Comparison of ENCODE assay signal across 11 mouse cellular contexts in the genomic region with DNA sequence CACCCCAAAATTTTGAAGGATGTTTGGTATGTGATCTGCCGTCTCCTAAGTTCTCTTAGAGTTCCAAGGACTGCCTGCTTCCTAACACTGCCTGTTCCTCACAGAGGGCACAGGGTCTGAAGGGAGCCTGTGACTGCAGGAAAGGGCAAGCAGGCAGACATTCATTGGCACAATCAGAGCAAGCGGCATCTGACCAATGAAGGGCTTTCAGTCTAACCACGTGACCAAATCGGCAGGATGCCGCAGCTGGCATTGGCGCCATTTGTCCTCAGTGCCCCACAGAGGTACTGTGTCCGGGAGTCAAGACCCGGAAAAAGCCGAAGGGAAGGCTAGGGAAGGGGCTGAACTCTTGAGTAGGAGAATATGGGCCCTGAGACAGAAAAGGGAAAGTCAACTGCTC. TPM values are rescaled to one million over a fixed set of nuclear protein-coding genes. Genes with fewer than 3 reads are reported as not detected.
DNase-seq lines count a peak whose midpoint lies in the region; ATAC-seq and TF ChIP-seq lines count a peak whose summit lies in the region.
"Had no signal": no experiment of that assay in that cellular context is flagged by ENCODE, and none has a peak within 500 bp of the region (broad histone marks: within the 10 kb centered on the region; RNA-seq: fewer than 3 reads in every experiment).

No protein-coding gene starts in this region.

- H3K4me2 ChIP-seq in liver, embryonic 12.5 days, result no peak overlapping the region
- peak overlapping the region; percentile 23; the same call in 1 of the 2 replicates for H3K4me2 ChIP-seq in forebrain, embryonic 14.5 days (ENCODE audit: low read length)
- H3K4me2 ChIP-seq in midbrain, embryonic 13.5 days (replicated peaks), result peak overlapping the region; percentile 24

- H3K4me3 ChIP-seq in liver, adult 2 months (ENCODE audit: insufficient read depth, low read depth, low read length), result no peak overlapping the region
- H3K4me3 ChIP-seq in liver, embryonic 12.5 days, result no peak overlapping the region
- H3K4me3 ChIP-seq in forebrain, embryonic 14.5 days (ENCODE audit: low read depth, low read length), result no peak overlapping the region
- H3K4me3 ChIP-seq in midbrain, embryonic 13.5 days (replicated peaks), result no peak overlapping the region
- H3K4me3 ChIP-seq in kidney, adult 2 months (ENCODE audit: insufficient read depth, low read depth, low read length), result no peak overlapping the region

- H3K79me2 ChIP-seq in liver, adult 2 months (ENCODE audit: control insufficient read depth, insufficient read depth, low read length), result no peaks in the 10 kb centered on the region

- peak; percentile 15 for DNase-seq in liver, adult 2 months (ENCODE audit: extremely low read depth, low read depth, low spot score)
- DNase-seq in cerebellum, postnatal 14 days, result peak; percentile 58 to 68
- DNase-seq in forebrain, embryonic 14.5 days (ENCODE audit: low spot score), result peak; percentile 46
- no peak for DNase-seq in urinary bladder, postnatal 25 days (ENCODE audit: low spot score)
- no peak for DNase-seq in kidney, adult 2 months
- DNase-seq in frontal cortex, postnatal 25 days (ENCODE audit: low spot score in 2 of 2), result no peak

- H3K4me1 ChIP-seq in liver, adult 2 months (ENCODE audit: control insufficient read depth, insufficient read depth, low read length), result peaks cover 3% of the 10 kb centered on the region
- H3K4me1 ChIP-seq in liver, embryonic 12.5 days, result peaks cover 29% of the 10 kb centered on the region
- no peaks in the 10 kb centered on the region for H3K4me1 ChIP-seq in forebrain, embryonic 14.5 days (ENCODE audit: control insufficient read depth, insufficient read depth, low read length)
- H3K4me1 ChIP-seq in midbrain, embryonic 13.5 days (replicated peaks), result peaks cover 13% of the 10 kb centered on the region
- no peaks in the 10 kb centered on the region for H3K4me1 ChIP-seq in kidney, adult 2 months (ENCODE audit: control insufficient read depth, insufficient read depth, low read length)

- no peak for ATAC-seq in liver, embryonic 12.5 days
- ATAC-seq in forebrain, embryonic 14.5 days, result peak; percentile 33
- ATAC-seq in midbrain, embryonic 13.5 days, result peak; percentile 51

- no peak for TF ChIP-seq CTCF in liver, adult 2 months (IDR thresholded peaks at IDR 0.05; ENCODE audit: low read depth, low read length)
- TF ChIP-seq CTCF in kidney, adult 2 months (conservative IDR thresholded peaks at IDR 0.05; ENCODE audit: insufficient read depth, insufficient read length, low read depth, low read length), result no peak

- H3K9me3 ChIP-seq in liver, embryonic 12.5 days (replicated peaks), result no peaks in the 10 kb centered on the region
- H3K9me3 ChIP-seq in forebrain, embryonic 14.5 days (replicated peaks; ENCODE audit: control insufficient read depth, low read length), result no peaks in the 10 kb centered on the region
- H3K9me3 ChIP-seq in midbrain, embryonic 13.5 days, result no peaks in the 10 kb centered on the region

- WGBS in liver, adult 2 months, result 74% methylated on average over 9 of the region's 9 CpGs
- WGBS in liver, embryonic 12.5 days (ENCODE audit: insufficient replicate concordance), result 49% methylated on average over 9 of the region's 9 CpGs
- 67% methylated on average over 9 of the region's 9 CpGs for WGBS in forebrain, embryonic 14.5 days
- WGBS in midbrain, embryonic 13.5 days, result 70% methylated on average over 9 of the region's 9 CpGs
- WGBS in kidney, adult 2 months, result 70% methylated on average over 9 of the region's 9 CpGs

- no peak overlapping the region for H3K9ac ChIP-seq in liver, adult 2 months (ENCODE audit: low read depth, low read length)
- no peak overlapping the region for H3K9ac ChIP-seq in liver, embryonic 12.5 days
- no peak overlapping the region for H3K9ac ChIP-seq in forebrain, embryonic 14.5 days (ENCODE audit: low read length)
- no peak overlapping the region for H3K9ac ChIP-seq in midbrain, embryonic 13.5 days (replicated peaks)

- H3K27me3 ChIP-seq in liver, adult 2 months (ENCODE audit: control insufficient read depth, insufficient read depth, low read length), result no peaks in the 10 kb centered on the region
- peaks cover 9% of the 10 kb centered on the region; the same call in 1 of the 2 replicates for H3K27me3 ChIP-seq in liver, embryonic 12.5 days (replicated peaks)
- H3K27me3 ChIP-seq in forebrain, embryonic 14.5 days (replicated peaks; ENCODE audit: control insufficient read depth, insufficient read depth, low read length), result no peaks in the 10 kb centered on the region
- no peaks in the 10 kb centered on the region for H3K27me3 ChIP-seq in midbrain, embryonic 13.5 days
- H3K27me3 ChIP-seq in kidney, adult 2 months (replicated peaks; ENCODE audit: control insufficient read depth, insufficient read depth, low read length), result no peaks in the 10 kb centered on the region

- no peaks in the 10 kb centered on the region for H3K36me3 ChIP-seq in liver, adult 2 months (ENCODE audit: control insufficient read depth, insufficient read depth, low read length)
- H3K36me3 ChIP-seq in liver, embryonic 12.5 days, result no peaks in the 10 kb centered on the region
- no peaks in the 10 kb centered on the region for H3K36me3 ChIP-seq in forebrain, embryonic 14.5 days (ENCODE audit: control insufficient read depth, insufficient read depth, low read length)
- no peaks in the 10 kb centered on the region for H3K36me3 ChIP-seq in midbrain, embryonic 13.5 days
- no peaks in the 10 kb centered on the region for H3K36me3 ChIP-seq in kidney, adult 2 months (ENCODE audit: control insufficient read depth, insufficient read depth, low read length)

- H3K27ac ChIP-seq in liver, adult 2 months (replicated peaks; ENCODE audit: insufficient read depth, low read depth, low read length), result no peak overlapping the region
- H3K27ac ChIP-seq in liver, embryonic 12.5 days, result no peak overlapping the region
- no peak overlapping the region for H3K27ac ChIP-seq in forebrain, embryonic 14.5 days (ENCODE audit: low read depth, low read length)
- H3K27ac ChIP-seq in midbrain, embryonic 13.5 days, result no peak overlapping the region
- H3K27ac ChIP-seq in kidney, adult 2 months (ENCODE audit: insufficient read depth, low read depth, low read length), result no peak overlapping the region

- no peak for TF ChIP-seq POLR2A in liver, adult 2 months (IDR thresholded peaks at IDR 0.05; ENCODE audit: extremely low read depth, insufficient read depth, low read length)
- no peak for TF ChIP-seq POLR2A in kidney, adult 2 months (IDR thresholded peaks at IDR 0.05; ENCODE audit: low read depth, low read length)

RNA-seq across cellular contexts. Expression of gene Mybphl, which starts 2.5 kb away (rescaled TPM):
- total RNA-seq in liver, adult 2 months (2014; rRNA removed), result not detected in 2 replicates
- not detected in 2 replicates for polyA plus RNA-seq in liver, adult 2 months (2012; rRNA removed)
- 0.19 TPM in 1 of 2 replicates, not detected in the other for polyA plus RNA-seq in liver, embryonic 12.5 days (2016; fragmentation: Nextera tagmentation; extraction: Ambion mirVana)
- not detected in 2 replicates for polyA plus RNA-seq in forebrain, embryonic 14.5 days (2014; fragmentation: Nextera tagmentation; extraction: Ambion mirVana)
- polyA plus RNA-seq in midbrain, embryonic 13.5 days (2015; fragmentation: Nextera tagmentation; extraction: Ambion mirVana), result not detected in 2 replicates
- 0.06 TPM in 1 of 2 replicates, not detected in the other for polyA plus RNA-seq in kidney, adult 2 months (2012; rRNA removed)
- total RNA-seq: common myeloid progenitor, adult 5-6 weeks had no signal
- polyA plus RNA-seq: gonadal fat pad, adult 2 months; limb, embryonic 14.5 days had no signal

RNA-seq across cellular contexts. Expression of gene Psrc1, which starts 16.5 kb away (rescaled TPM):
- 0.40 TPM in 1 of 2 replicates, not detected in the other for total RNA-seq in liver, adult 2 months (2014; rRNA removed)
- polyA plus RNA-seq in liver, adult 2 months (2012; rRNA removed), result 0.26 and 0.37 TPM in 2 replicates
- 20.2 and 21.2 TPM in 2 replicates for polyA plus RNA-seq in liver, embryonic 12.5 days (2016; fragmentation: Nextera tagmentation; extraction: Ambion mirVana)
- polyA plus RNA-seq in forebrain, embryonic 14.5 days (2014; fragmentation: Nextera tagmentation; extraction: Ambion mirVana), result 32.6 and 42.0 TPM in 2 replicates
- polyA plus RNA-seq in midbrain, embryonic 13.5 days (2015; fragmentation: Nextera tagmentation; extraction: Ambion mirVana), result 23.7 and 25.4 TPM in 2 replicates
- 1.6 and 1.7 TPM in 2 replicates for polyA plus RNA-seq in kidney, adult 2 months (2012; rRNA removed)

RNA-seq across cellular contexts. Expression of gene Celsr2, which starts 48.2 kb away (rescaled TPM):
- total RNA-seq in liver, adult 2 months (2014; rRNA removed), result 0.18 and 0.47 TPM in 2 replicates
- 0.60 and 0.61 TPM in 2 replicates for polyA plus RNA-seq in liver, adult 2 months (2012; rRNA removed)
- polyA plus RNA-seq in liver, embryonic 12.5 days (2016; fragmentation: Nextera tagmentation; extraction: Ambion mirVana), result 0.49 and 0.93 TPM in 2 replicates
- polyA plus RNA-seq in forebrain, embryonic 14.5 days (2014; fragmentation: Nextera tagmentation; extraction: Ambion mirVana), result 38.4 and 39.9 TPM in 2 replicates
- 56.5 and 65.5 TPM in 2 replicates for polyA plus RNA-seq in midbrain, embryonic 13.5 days (2015; fragmentation: Nextera tagmentation; extraction: Ambion mirVana)
- polyA plus RNA-seq in kidney, adult 2 months (2012; rRNA removed), result 60.5 and 67.4 TPM in 2 replicates

Comparison
In these comparisons a context has a peak if more than half of its experiments do, and no peak if none do; other contexts are left out.
1. DNase-seq: peak in liver, adult 2 months (single experiment), cerebellum, postnatal 14 days (2 of 2) and forebrain, embryonic 14.5 days (single experiment); none in urinary bladder, postnatal 25 days (single experiment), kidney, adult 2 months (single experiment) and frontal cortex, postnatal 25 days (0 of 2).
2. RNA of gene Celsr2, which starts 48.2 kb away (polyA plus RNA-seq): 56.5 to 65.5 TPM in midbrain, embryonic 13.5 days, 60.5 to 67.4 TPM in kidney, adult 2 months and 38.4 to 39.9 TPM in forebrain, embryonic 14.5 days; 0.49 to 0.93 TPM in liver, embryonic 12.5 days and 0.60 to 0.61 TPM in liver, adult 2 months; every median in the first group is over 10 times any median in the second.